ENCODE assay signal across 16 mouse cellular contexts in genomic region chr10:39683481-39683880, GRCm38 (mm10).
"Had no signal": no experiment of that assay in that cellular context is flagged by ENCODE, and none has a peak within 500 bp of the region (broad histone marks: within the 10 kb centered on the region; RNA-seq: fewer than 3 reads in every experiment).

No protein-coding gene starts in this region.

- H3K27me3 ChIP-seq: limb, embryonic 15.5 days; liver, embryonic 12.5 days; neural tube, embryonic 13.5 days had no signal

- DNase-seq: kidney, postnatal 4 days; lung, embryonic 14.5 days; lung, postnatal 10 days; lung, postnatal 4 days; midbrain, embryonic 14.5 days; retina, postnatal 1 day; right cerebral cortex, postnatal 4 days; spleen, adult 18-20 months; thymus, adult 18-20 months; thymus, postnatal 25 days had no signal

- H3K9ac ChIP-seq: limb, embryonic 15.5 days; liver, embryonic 12.5 days; lung, embryonic 14.5 days; neural tube, embryonic 13.5 days had no signal

- H3K36me3 ChIP-seq: limb, embryonic 15.5 days; liver, embryonic 12.5 days had no signal

- ATAC-seq: liver, embryonic 12.5 days had no signal

- H3K4me2 ChIP-seq: limb, embryonic 15.5 days; liver, embryonic 12.5 days; lung, embryonic 14.5 days; neural tube, embryonic 13.5 days had no signal

- H3K9me3 ChIP-seq: limb, embryonic 15.5 days; liver, embryonic 12.5 days; midbrain, embryonic 10.5 days; neural tube, embryonic 13.5 days had no signal

- H3K4me1 ChIP-seq: liver, embryonic 12.5 days had no signal

- H3K4me3 ChIP-seq: layer of hippocampus, adult 2 months; limb, embryonic 15.5 days; liver, embryonic 12.5 days; midbrain, embryonic 10.5 days; neural tube, embryonic 13.5 days had no signal

- H3K27ac ChIP-seq: kidney, postnatal 0 days; layer of hippocampus, adult 2 months; limb, embryonic 15.5 days; liver, embryonic 12.5 days; midbrain, embryonic 10.5 days; neural tube, embryonic 13.5 days had no signal
